Mouse (Mus musculus): Measurements from ENCODE around the gene Gm14326. TPM values are rescaled to one million over a fixed set of nuclear protein-coding genes. Genes with fewer than 3 reads are reported as not detected.

The Gm14326 gene
- polyA plus RNA-seq (2014; fragmentation: Illumina TruSeq; extraction: RNeasy Lipid Tissue Mini Kit (QIAGEN cat#74804); ENCODE audit: low read depth, low replicate concordance) = 105 TPM

DNA sequence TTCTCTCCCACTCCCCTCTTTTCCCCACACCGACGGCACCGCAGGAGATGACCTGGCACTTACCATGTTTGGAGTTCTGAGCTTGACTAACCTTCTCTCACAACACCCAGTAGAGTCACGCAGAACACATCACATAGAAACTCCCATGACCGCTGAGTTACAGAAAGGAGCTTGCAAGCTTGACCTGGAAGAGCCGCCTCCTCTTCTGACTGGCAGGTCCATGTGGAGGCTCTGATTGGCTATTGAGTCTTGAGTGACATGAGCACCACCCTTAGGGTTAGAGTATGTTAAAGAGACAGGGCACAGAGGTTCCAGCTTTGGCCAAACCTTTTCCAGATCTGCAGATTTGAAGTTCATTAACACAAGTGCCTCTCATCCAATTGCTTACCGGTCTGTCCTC, at the start of gene Gm14326:
Gm14326 (minus strand) TSS at position 153 of the 400 bp plus-strand sequence.

DNA sequence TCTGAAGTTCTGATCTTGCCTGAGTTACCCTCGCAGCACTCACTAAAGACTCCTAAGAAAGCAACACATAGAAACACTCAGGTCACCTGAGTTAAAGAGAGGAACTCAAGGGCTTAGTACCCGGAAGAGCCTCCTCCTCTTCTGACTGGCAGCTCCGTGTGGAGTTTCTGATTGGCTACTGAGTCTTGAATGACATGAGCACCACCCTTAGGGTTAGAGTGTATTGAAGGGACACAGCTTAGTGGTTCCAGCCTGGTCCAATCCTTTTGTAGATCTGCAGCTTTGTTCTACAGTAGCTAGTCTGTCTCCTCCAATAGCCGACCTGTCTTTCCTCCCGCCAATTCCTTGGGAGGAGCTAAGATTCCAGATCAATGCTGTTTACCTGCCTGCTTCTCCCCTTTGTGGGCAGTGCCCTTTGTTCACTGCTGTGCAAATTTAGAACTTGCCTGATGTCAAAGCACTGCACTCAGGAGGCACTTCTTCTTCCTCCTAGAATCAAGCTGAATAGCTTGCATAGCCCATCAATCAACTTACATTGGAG, 31.5 kb downstream of the Gm14326 start, which contains the start of gene Zfp972:
Zfp972 (minus strand) TSS at position 51 of the 541 bp plus-strand sequence.

DNA sequence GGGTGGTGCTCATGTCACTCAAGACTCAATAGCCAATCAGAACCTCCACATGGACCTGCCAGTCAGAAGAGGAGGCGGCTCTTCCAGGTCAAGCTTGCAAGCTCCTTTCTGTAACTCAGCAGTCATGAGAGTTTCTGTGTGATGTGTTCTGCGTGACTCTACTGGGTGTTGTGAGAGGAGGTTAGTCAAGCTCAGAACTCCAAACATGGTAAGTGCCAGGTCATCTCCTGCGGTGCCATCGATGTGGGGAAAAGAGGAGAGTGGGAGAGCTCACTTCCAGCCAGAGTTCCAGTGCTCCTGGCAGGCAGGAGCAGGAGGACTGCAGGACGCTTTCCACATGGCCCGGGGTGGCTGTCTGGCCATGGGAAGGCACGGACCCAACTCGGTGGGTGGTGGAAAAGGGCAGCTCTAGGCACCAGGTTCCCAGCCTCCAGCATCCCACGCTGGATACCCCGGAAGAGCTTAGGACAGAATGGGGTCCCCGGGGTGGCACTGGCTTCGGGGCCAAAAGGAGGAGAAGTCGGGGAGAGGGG, 60.0 kb downstream of the Gm14326 start, which contains the start of gene Gm14327:
Gm14327 (plus strand) TSS at position 51 of the 533 bp plus-strand sequence.

Other genes with a start within 250 kb of the Gm14326 start
- 28.5 TPM for gene Gm14322, start 198.0 kb downstream of the Gm14326 start, polyA plus RNA-seq (2014; fragmentation: Illumina TruSeq; extraction: RNeasy Lipid Tissue Mini Kit (QIAGEN cat#74804); ENCODE audit: low read depth, low replicate concordance)
- 249 TPM for gene Gm14325, start 117.0 kb downstream of the Gm14326 start, polyA plus RNA-seq (2014; fragmentation: Illumina TruSeq; extraction: RNeasy Lipid Tissue Mini Kit (QIAGEN cat#74804); ENCODE audit: low read depth, low replicate concordance)
- 12.1 TPM for gene Gm14327, start 60.2 kb downstream of the Gm14326 start, polyA plus RNA-seq (2014; fragmentation: Illumina TruSeq; extraction: RNeasy Lipid Tissue Mini Kit (QIAGEN cat#74804); ENCODE audit: low read depth, low replicate concordance)
- gene Zfp972, start 31.7 kb downstream of the Gm14326 start, polyA plus RNA-seq (2014; fragmentation: Illumina TruSeq; extraction: RNeasy Lipid Tissue Mini Kit (QIAGEN cat#74804); ENCODE audit: low read depth, low replicate concordance) = not detected
- gene Zfp971, start 66.0 kb upstream of the Gm14326 start, polyA plus RNA-seq (2014; fragmentation: Illumina TruSeq; extraction: RNeasy Lipid Tissue Mini Kit (QIAGEN cat#74804); ENCODE audit: low read depth, low replicate concordance) = 96.6 TPM
- gene Zfp931, start 121.2 kb upstream of the Gm14326 start, polyA plus RNA-seq (2014; fragmentation: Illumina TruSeq; extraction: RNeasy Lipid Tissue Mini Kit (QIAGEN cat#74804); ENCODE audit: low read depth, low replicate concordance) = 151 TPM
- gene Phactr3, start 161.7 kb upstream of the Gm14326 start, polyA plus RNA-seq (2014; fragmentation: Illumina TruSeq; extraction: RNeasy Lipid Tissue Mini Kit (QIAGEN cat#74804); ENCODE audit: low read depth, low replicate concordance) = 1.5 TPM